Mouse (Mus musculus) neutrophil, adult 5-6 weeks (primary cell): ENCODE data around the gene Ypel3. TPM values are rescaled to one million over a fixed set of nuclear protein-coding genes. Genes with fewer than 3 reads are reported as not detected.
A peak's percentile ranks its signal among the peaks of the same experiment; 100 is the strongest.
"Not testable (repeated sequence)": the region's sequence is repeated elsewhere in the genome, so short reads cannot be mapped to it uniquely, and the experiment has no call there.

Experiments
- ATAC-seq: fragments of 151-379, 151-347 bp; 2 replicates; pipeline ENCODE4 v1.8.0; 2017; ENCODE audit warnings: mild to moderate bottlenecking, moderate TSS enrichment; ENCODE audit not compliant: insufficient number of reproducible peaks, poor library complexity, low FRiP score, severe bottlenecking; ENCODE audit errors: extremely low read depth
- total RNA-seq: library from RNA; stranded (forward); fragments of 200-1000 nt; gene quantifications from 2 replicates; pipeline ENCODE4 v1.2.3, GENCODE M21; 2017

Gene Ypel3
- total RNA-seq, result 367 and 379 TPM in 2 replicates

DNA sequence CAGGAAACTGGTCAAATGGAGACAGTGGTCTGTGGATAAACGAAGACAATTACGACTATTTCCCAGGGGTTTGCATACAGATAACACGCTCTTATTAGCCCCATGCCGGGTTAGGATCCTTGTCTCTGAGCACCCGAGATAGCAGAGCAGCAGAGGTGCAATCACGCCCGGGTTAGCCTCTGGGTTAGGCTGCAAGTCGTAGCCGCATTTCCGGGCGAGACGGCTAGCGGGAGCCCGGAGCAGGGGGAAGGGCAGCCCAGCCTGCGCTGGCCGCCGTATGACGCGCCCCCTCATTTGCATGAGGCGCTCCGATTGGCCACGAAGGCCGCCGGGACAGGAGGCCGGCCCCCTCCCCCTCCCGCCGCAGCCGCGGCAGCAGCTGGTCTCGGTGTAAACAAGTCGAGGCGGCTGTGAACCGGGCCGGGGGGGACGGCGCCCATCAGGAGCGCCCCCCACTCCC, at the start of gene Ypel3:
Ypel3 (plus strand) TSS at position 358 of the 460 bp plus-strand sequence.
- ATAC-seq, result peak; percentile 90

DNA sequence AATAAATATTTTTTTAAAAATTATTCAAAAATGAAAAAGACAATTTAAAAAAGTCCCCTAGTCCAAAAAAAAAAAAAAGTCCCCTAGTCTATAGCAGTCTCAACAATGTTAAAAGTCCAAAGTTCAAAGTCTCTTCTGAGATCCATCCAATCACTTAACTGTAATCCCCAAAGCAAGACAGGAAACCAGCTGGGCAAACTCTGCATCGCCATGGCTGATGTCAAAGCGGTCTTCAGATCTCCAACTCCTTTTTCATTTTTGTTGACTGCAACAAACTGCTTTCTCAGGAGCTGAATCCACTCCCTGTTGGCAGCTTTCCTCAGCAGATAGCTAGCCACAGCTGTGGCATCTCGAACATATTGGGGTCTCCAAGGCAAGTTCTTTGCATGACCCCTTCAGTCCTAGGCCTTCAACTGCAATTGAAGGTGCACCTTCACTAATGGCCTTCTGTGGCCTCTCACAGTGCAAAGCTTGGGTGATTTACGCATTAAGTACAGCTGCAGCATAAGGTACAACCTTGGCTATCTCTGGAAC, 46.4 kb upstream of the Ypel3 start:
- ATAC-seq, result not testable (repeated sequence)

DNA sequence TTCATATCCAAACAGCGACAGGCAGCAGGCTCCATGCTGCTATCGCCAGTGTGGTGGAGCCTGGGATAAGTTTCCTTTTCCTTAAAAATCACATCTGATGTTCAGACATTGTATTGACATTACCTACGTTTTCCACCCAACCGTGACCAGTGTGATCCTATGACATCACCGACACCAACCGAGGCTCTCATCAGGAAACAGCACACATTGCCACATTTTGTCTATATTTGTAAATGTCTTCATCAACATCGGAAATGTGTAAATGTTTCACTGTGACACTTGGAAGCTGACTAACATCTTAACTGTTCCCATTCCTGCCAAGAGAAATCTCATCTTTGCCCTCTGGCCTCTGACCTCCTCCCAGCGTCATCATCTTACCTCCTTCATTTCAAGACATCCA, 40.6 kb upstream of the Ypel3 start:
- ATAC-seq, result 0 out of 2 replicates have a peak, but pooled peaks have one; percentile 19

DNA sequence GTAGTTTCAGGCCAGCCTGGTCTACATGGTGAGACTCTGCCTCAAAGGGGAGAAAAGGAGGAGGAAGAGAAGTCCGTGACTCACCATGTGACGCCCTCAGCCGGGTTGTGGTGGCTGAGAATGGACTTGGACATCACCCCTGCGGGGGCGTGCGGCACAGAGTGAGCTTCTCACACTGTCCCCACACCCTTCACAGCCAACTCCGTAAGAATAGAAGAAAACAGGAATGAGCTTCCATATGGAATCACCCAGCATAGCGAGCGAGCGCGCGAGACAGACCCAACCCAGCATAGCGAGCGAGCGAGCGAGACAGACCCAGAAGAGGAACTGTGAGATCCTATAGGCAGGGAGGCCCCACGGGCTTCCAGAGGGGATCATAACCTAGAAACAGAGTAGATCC, 37.2 kb upstream of the Ypel3 start:
- ATAC-seq, result no peak

DNA sequence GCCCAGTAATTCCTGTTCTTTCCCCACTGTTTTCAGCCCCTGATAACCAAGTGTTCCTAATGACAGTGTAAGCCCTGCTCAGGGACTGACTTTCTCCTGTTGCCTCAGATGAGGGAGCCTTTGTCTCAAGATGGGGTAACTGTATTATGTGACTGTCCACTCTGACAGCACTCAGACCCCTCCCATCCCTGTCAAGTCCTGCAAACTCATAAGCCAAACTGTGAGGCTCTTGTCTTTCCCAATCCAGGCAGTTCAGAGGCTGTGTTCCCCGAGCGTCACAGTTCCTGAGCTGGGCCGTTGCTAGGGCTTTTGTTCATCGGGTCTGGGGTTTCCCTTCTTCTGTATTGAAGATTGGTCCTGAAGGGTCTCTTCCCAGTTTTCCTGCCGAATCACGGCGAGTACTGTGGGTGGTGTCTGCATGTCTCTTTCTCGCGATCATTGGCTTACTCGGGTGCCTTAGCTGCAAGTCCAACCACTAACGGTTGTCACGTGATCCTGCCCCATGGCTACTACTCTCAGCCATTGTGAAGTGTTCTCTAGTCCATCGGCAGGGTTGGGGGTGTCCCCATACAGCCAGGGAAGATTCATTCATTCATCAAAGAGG, 36.5 kb upstream of the Ypel3 start:
- no peak for ATAC-seq

DNA sequence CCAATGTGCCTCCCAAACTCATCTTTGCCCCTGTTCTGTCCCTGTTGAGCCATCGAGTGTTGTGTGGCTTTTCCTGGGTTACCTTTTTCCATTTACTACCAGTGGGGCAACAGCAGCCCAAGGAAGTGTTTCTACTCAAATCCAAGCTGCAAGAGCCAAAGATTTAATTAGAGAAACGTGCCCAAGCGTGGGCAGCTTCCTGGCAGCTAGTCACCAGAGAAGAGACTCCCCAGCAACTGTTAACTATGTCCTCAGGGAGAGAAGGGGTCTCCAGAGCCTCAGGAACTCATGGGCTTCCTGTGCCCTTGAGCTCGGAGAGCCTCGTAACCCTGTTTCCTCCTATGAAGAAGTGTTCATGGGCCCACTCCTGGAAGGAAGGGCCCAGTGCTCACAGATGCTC, 35.8 kb upstream of the Ypel3 start:
- ATAC-seq, result no peak

DNA sequence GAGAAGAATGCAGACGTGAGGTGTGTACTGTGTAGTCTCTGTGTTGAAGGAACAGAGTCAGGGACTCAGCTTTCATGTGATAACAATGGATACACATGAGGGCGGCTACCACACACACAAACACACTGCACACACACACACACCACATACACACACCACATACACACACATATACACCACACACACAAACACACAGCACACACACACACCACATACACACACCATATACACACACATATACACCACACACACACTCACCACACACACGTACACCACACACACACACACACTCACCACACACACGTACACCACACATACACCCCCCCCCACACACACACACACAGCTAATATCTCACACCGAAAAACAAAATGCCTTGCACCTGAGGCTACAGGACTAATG, 35.3 kb upstream of the Ypel3 start:
- no peak for ATAC-seq

DNA sequence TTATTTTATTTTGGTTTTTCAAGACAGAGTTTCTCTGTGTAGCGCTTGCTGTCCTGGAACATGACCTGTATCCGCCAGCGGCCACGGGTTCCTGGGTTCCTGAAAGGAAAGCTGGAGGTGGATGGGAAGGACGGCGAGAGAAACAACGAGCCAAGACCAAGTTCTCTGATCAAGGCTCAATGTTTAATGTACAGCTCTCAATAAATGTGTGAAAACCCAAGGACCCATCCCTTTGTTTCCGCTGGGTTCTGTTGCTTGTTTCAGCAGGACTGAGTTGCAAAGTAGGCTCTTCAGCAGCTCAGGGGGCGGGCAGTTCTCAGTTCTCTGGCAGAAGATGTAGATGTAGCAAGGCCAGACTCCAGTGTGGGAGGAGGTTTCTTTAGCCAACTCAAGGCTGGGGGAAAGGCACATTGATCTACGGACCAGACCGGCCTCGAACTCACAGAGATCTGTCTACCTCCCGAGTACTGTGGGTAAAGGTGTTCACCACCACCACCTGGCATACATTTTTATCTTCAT, 34.7 kb upstream of the Ypel3 start:
- ATAC-seq, result no peak

DNA sequence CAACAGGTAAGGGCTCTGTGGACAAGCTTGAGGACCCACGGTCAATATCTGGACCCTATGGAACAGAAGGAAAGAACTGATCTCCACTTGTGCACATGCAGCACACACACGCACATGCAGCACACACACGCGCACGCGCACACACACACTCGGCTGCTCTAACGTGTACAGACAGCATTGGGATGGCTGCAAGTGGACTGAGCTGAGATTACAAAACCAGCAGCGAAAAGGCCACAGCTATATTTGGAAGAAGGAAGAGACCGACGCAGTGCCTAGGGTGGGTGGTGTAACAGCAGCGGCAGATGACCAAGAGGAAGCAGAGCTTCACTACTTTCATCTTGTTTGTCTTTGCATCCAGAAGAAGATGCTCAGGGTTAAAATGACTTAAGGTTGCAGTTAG, 30.7 kb upstream of the Ypel3 start:
- peak; percentile 77 for ATAC-seq

DNA sequence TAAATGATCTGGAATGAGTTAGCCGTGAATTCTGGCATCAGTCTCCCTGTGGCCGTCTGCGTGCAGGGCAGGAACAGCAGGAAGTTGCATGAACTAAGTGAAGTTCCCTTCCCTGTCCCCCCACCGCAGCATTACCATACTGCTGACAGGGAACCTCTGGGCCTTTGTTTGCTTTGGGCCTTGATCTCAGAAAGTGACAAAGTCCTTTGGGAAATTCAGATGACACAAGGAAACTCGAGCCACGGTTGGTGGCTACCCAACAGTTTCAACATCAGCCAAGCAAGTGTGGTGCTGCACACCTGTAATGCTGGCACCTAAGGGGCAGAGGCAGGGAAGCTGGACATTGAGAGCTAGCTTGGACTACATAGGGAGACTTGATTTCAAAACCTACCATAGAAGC, 30.0 kb upstream of the Ypel3 start:
- peak; percentile 39; the same call in 1 of the 2 replicates for ATAC-seq

DNA sequence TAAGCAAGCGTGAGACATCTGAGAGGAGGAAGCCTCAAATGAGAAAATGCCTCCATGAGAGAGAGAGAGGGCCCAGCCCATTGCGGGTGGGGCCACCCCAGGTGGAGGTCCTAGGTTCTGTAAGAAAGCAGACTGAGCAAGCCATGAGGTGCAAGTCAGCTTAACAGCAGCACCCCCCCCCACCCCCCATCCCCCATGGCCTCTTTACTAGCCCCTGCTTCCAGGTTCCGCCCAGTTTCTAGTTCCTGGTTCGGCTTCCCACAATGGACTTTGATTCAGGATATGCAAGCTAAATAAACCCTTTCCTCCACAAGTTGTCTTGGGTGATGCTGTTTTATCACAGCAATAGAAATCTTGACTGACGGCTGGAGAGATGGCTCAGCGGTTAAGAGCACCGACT, 27.9 kb upstream of the Ypel3 start:
- no peak for ATAC-seq

DNA sequence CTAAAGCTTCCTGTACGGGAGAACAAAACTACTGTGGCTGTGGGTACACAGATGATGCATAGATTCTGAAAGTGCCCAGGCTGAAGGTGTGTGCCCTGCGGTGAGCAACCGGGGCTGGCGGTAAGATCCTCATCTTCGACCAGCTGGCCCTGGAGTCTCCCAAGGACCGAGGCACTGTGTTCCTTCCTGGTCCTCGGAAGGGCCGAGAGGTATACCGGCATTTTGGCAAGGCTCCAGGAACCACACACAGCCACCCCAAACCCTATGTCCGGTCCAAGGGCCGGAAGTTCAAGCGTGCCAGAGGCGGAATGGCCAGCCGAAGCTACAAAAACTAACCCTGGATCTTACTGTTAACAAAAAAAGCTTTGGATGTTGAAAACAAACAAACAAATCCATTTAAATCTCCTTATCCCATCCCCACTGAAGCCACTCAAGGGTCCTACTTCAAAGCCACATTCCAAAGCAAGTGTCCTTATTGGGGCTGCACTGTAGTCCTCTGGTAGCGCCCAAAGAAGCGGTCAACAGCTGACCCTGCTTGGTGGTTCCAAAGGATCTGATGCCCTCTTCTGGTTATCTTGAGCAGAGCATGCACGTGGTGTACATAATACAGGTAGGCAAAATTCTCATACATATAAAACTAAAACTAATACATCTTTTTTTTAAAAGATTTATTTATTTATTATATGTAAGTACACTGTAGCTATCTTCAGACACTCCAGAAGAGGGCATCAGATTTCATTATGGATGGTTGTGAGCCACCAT, 27.0 kb upstream of the Ypel3 start:
- ATAC-seq, result no peak

DNA sequence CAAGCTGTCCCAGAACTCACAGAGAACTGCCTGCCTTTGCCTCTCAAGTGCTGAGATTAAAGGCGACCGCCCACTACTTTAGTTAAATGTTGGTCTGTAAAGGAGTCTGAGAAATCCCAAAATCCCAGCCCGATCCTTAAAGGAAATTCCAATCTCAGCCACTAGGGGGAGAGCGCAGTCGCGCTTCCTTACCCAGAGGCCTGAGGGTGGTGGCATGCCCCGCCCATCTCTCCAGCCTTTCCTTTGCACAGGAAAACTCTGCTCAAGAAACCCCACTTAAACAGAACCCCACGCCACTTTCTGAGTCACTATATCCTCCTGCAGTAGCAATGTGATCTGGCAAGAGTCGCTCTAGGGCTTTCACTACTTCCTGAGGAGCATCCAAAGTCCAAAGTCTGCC, 21.9 kb upstream of the Ypel3 start:
- peak; percentile 43; the same call in 1 of the 2 replicates for ATAC-seq

DNA sequence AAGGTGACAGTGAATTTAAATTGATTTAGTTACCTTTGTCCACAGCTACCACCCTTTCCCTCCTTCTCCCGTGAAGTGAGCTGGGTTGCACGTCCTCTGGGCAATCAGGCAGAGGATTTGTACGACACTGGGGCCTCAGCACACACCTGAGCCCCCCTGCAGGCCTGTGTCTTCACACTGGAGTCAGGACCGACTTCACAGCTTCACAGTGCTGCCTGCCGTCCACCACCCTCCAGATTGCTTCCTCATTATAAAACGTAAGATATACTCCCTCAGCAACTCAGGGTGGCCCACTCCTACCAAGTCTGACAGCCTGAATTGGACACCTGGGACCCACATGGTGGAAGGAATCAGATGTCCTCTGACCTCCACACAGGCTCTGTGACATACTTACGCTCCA, 18.2 kb upstream of the Ypel3 start:
- ATAC-seq, result no peak

DNA sequence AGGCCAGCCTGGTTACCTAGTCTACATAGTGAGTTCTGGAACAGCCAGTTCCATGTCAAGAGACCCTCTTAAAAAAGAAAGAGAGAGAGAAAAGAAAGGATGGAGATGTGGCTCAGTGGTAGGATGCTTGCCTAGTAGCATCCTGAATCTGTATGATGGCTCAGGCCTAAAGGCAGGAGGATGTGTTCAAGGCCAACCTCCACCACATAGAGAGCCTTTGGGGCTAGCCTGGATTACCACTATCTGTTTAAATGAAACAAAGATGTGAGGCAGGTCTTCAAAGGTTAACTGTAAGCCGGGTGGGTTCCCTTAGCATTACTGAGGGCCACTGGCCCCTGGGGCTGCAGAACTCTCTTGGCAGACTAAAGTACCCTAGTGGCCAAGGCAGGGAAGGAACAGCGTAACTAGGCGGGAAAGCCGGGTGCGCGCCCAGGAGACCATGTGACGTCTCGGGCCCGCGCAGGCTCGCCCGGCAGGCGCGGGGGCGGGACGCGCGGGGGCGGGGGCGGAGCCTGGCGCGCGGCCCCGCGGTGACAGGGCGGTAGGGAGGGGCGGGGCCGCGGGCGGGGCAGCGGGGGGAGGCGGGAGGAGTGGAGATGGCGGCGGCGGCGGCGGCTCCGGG, 17.6 kb upstream of the Ypel3 start, which contains the start of gene Mapk3:
Mapk3 (plus strand) TSS at position 552 of the 622 bp plus-strand sequence.
- ATAC-seq, result peak; percentile 92

DNA sequence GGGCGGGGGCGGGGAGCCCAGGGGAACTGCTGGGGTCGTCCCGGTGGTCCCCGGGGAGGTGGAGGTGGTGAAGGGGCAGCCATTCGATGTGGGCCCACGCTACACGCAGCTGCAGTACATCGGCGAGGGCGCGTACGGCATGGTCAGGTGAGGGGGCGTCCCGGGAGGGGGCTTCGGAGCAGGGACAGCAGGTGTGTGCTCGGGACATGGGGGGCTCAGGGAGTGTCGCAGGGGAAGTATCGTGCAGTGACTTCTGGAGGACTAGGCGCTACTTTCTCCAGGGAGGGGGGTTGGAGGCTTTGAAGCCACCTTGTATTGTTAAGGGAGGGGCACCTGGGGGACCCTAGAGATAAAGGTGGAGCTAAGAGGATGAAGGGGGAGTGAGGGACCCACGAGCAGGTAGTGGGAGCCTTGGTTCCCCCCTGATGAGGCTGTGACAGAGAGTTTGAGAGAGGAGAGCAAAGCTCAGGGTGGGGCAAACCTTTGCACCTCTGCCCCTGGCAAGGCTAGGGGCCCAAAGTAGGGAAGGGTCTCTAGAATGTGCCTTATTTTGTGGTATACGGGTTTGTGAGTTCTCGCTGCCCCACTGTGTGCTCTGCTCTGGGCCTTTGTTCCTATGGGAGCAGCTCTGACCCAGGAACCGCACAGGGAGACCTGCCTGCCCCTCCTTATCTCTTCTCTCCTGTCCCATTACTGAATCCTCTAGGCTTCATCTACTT, 16.9 kb upstream of the Ypel3 start:
- ATAC-seq, result no peak

DNA sequence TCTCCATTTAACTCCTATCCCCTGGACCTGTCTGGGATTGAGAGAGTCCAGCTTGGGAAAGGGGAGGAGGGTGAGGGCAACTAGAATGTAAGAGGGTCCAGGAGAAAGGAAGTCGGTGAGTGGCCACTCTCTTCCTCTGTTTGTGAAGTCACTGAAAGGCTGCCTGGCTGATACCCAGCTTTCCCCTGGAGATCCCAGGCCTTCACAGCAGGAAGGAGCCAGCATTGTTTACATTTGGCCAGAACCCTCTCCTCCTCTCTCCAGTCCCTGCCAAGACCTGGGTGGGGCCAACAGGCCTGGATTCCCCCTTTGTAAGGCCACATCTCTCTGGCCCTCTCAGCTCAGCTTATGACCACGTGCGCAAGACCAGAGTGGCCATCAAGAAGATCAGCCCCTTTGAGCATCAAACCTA, 16.4 kb upstream of the Ypel3 start:
- ATAC-seq, result no peak

DNA sequence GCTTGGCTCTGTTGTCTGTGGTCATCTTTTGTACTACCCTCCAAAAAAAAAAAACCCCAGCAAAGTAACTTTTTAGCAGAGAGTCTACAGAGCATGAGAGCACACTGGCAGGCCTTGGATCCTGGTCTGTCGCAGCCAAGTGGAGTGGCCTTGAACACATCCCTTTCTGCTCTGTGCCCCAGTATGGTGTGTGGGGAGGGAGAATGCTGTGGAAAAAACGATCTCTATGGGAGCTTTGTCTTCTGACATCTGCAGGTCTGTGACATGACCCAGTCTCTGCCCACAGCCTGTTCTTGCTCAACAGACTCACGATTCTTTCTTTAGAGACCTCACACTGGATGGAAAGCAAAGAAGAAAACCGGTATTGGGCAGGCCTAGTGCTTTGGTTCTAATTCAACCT, 15.8 kb upstream of the Ypel3 start:
- no peak for ATAC-seq

DNA sequence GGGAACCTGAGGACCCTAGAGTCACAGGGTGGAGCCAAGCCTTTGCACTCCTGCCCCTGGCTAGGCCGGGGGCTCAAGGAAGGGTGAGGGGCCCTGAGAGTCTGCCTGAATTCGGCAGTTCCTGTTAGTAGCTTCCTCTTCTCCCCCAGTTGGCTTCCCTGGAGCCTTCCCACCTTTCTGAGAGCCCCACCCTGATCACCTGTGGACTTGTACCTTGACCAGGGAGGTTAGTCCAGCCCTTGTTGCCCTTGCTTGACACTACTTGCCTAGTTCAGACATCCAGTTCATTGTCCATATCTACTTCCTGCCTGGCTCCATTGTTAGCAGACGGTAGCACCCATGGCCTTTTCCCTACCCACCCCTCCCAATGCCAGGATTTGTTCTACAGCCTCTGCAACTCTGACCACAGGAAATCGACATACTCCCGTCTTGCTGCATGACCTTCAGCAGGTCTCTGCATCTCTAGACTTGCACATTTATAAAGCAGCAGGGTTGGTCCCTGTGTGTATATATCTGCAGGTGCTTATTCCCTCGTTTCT, 15.2 kb upstream of the Ypel3 start:
- no peak for ATAC-seq
